Mouse (Mus musculus) urinary bladder, adult 2 months (tissue): ENCODE data around the gene Msh3. TPM values are rescaled to one million over a fixed set of nuclear protein-coding genes. Genes with fewer than 3 reads are reported as not detected.

Experiments
- DNase-seq: peaks from one replicate; pipeline ENCODE4 v3.0.0; 2022; ENCODE audit warnings: low spot score
- polyA plus RNA-seq: library from polyadenylated mRNA; depleted of rRNA; stranded (reverse); fragments of >200 nt; gene quantifications from 2 replicates; pipeline ENCODE4 v1.2.3, GENCODE M21; 2012

The Msh3 gene
- polyA plus RNA-seq, 1 experiment = 8.8 TPM

GRCm38 (mm10) chr13:92330621-92331020 is 24.2 kb downstream of the Msh3 start:
- no peak for DNase-seq

- no peak for DNase-seq
Measured at GRCm38 (mm10) chr13:92328000-92328399, 26.8 kb downstream of the Msh3 start.

- DNase-seq = no peak
Measured at GRCm38 (mm10) chr13:92326030-92326429, 28.8 kb downstream of the Msh3 start.

GRCm38 (mm10) chr13:92320770-92321169 is 34.0 kb downstream of the Msh3 start:
- DNase-seq = no peak

DNA sequence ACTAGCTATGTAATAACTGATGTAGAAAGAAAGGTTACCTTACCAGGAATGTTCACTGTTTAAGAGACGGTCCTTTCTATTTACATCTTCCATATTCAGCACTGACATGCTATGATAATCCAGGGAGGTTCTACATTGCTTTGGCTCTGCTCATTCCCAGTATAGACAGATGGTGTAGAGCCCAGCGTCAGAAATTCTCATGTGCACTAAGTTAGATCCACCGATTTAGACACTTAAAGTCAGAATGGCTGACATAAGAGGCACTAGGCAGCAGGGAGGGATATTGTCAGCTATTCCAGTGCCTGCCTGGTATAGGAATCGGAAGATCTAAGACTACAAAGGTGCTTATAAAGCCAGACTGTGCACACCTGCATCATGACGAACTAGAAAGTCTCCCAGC is 40.2 kb downstream of the Msh3 start:
- no peak for DNase-seq

GRCm38 (mm10) chr13:92305680-92306079 is 49.1 kb downstream of the Msh3 start, which contains the start of gene Gm20379:
Gene Gm20379, plus strand, starts transcription at chr13:92305980.
- no peak for DNase-seq

GRCm38 (mm10) chr13:92304291-92304690 is 50.5 kb downstream of the Msh3 start:
- no peak for DNase-seq

GRCm38 (mm10) chr13:92303062-92303948 is 51.5 kb downstream of the Msh3 start:
- DNase-seq = no peak

GRCm38 (mm10) chr13:92302466-92302865 is 52.3 kb downstream of the Msh3 start:
- DNase-seq = no peak

- DNase-seq = no peak
Measured at GRCm38 (mm10) chr13:92301754-92302153, 53.0 kb downstream of the Msh3 start.

GRCm38 (mm10) chr13:92299522-92299921 is 55.3 kb downstream of the Msh3 start:
- no peak for DNase-seq

GRCm38 (mm10) chr13:92297021-92297420 is 57.8 kb downstream of the Msh3 start:
- no peak for DNase-seq

DNA sequence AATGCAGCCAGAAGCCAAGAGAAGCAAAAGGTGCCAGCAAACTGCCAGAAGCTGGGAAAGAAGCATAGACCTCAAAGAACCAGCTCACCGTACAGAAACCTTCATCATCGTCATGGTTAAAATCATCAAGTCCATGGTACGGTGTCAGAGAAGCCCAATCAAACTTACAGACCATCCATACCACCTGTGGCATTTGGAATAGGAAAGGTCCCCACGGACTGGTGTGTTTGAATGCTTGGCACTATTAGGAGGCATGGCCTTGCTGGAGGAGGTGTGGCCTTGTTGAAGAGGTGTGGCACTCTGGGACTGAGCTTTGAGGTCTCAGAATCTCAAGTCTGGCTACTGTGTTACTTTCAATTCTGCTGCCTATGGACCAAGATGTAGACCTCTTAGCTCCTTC is 58.3 kb downstream of the Msh3 start:
- DNase-seq = no peak

- DNase-seq = no peak
Measured at GRCm38 (mm10) chr13:92293883-92294282, 60.9 kb downstream of the Msh3 start.

- DNase-seq = no peak
Measured at GRCm38 (mm10) chr13:92291605-92292004, 63.2 kb downstream of the Msh3 start.

- no peak for DNase-seq
Measured at GRCm38 (mm10) chr13:92277027-92277426, 77.8 kb downstream of the Msh3 start.

GRCm38 (mm10) chr13:92275292-92275691 is 79.5 kb downstream of the Msh3 start:
- DNase-seq = no peak

- DNase-seq = no peak
Measured at GRCm38 (mm10) chr13:92274274-92275198, 80.3 kb downstream of the Msh3 start.

GRCm38 (mm10) chr13:92267076-92267475 is 87.7 kb downstream of the Msh3 start:
- no peak for DNase-seq

DNA sequence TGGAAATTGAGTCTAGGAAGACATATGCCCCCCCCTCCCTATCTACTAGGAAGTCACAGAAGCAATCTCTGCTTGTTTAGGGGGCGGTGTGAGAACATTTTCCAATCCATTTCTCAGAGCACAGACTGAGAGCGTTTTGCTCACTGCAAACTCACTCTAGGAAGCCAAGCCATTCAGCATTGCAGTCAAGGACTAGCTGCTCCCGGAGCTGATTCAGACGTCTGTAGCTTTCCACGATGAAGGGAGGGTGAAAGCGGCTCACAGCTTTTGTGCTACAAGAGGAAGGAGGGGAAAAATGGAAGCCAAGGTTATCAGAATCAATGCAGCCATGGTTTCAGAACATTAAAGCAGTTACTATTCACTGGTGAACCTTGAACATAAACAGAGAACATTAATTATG is 91.2 kb downstream of the Msh3 start:
- DNase-seq = no peak

- no peak for DNase-seq
Measured at GRCm38 (mm10) chr13:92261329-92261728, 93.5 kb downstream of the Msh3 start.

GRCm38 (mm10) chr13:92255480-92255879 is 99.3 kb downstream of the Msh3 start:
- no peak for DNase-seq

GRCm38 (mm10) chr13:92253850-92254249 is 101.0 kb downstream of the Msh3 start:
- no peak for DNase-seq
